Mouse (Mus musculus) adrenal gland, postnatal 36 days (tissue): Measurements from ENCODE around the gene Glrx3. TPM values are rescaled to one million over a fixed set of nuclear protein-coding genes. Genes with fewer than 3 reads are reported as not detected.

Experiments used
- DNase-seq, 2 experiments: peaks; one replicate each; pipeline ENCODE4 v3.0.0; 2021; ENCODE audit warnings: mixed read lengths in 1 of 2
- total RNA-seq, 2 experiments: library from RNA; stranded (reverse); gene quantifications; 2 replicates each; pipeline ENCODE4 v1.2.3; 2021

Gene Glrx3
- total RNA-seq, 2 experiments from 2014 or later: 115 to 118 TPM

DNA sequence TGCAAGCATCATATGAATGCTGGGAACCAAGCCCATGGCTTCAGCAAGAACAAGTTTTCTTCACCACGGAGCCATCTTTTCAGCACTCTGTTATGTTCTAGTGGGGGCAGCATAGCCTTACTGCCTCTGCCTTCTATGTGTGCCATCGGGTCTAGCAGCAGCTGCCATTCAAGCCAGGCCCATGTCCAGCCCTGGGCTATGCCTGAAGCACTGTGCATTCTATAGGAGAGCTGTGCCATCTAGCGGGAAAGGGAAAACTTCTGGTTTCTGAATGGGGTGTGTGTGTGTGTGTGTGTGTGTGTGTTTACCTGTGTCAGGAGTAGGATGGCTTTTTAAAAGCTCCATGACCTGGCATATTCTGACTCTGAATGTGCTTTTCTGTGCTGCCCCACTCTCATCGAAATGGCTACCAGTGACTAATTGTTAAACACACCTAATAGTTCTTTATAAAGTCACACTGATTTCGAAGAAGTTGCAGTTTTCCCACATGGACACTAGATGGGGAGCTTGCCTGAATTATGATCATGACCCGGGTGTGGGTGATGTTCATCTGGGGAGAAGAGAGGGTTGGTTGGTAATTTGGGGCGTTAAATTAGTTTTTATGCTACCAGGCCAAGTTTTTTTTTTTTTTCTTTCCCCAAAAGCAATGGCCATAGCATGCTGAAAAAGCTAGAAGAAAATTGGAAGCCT lies 34.2 kb downstream of the Glrx3 start:
- DNase-seq: no peak

DNA sequence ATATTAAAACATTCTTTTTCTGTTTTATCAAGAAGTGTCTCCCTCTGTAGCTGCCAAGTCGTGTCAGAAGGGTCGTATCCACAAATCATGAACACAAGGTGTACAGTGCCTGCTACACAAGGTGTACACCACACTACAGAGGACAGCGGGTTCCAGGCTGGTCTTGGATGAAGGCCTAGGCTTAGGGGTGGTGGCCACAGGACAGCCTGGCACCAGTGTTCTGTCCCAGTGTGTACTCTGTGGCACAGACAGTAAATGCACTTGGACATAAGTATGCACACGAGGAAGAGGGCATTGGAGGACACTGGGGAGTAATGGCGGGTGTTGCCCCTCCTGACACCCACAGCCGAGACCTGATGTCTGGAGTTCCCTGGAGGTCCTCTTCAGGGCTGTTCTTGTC lies 34.7 kb downstream of the Glrx3 start:
- DNase-seq: no peak

DNA sequence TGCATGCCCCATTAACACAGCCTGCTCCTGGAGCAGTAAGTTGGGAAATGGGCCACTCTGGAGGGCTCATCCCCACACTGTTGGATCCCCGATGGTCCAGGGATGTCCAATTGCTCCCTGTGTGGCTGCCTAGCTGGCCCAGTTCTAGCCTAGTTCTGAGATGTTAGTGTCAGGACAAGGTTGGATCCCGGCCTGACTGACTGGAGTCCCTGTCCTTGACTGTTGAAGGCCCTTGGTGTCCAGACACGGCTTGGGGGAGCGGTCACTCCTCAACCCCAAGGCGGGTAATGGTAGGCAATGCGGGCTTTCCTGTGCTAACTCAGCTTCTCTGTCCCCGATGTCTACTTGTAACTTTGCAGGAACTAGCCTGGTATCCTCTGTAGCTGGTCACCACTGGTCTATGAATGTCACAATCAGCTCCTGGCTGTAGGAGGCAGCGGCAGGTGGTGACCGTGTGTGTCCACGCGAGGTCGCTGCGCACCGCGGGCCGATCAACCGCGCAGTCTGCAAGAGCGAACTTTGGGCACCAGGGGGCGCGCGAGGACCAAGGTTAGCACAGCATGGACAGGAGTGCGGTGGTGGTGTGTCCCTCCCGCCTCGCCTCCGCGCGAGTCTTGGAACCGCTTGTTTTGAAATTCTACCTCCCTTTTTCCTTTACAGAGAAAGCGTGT lies 40.7 kb downstream of the Glrx3 start:
- peak; percentile 96 to 97 for DNase-seq

- no peak for DNase-seq
Measured at GRCm38 (mm10) chr7:137478621-137478982, 41.2 kb downstream of the Glrx3 start.

DNA sequence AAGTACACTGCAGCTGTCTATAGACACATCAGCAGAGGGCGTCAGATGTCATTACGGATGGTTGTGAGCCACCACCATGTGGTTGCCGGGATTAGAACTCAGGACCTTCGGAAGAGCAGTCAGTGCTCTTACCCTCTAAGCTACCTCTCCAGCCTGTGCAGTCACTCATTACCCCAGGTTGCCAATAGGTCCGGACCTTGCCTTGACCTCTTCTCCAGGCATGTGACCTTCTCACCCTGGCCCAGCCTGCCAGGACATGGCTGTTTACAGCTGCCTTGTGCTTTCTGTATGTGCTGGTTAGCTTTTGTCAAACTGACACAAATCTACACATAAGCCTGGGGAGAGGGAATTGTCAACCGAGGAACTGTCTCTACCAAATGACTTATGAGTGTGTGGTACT lies 43.4 kb downstream of the Glrx3 start:
- DNase-seq: no peak

DNA sequence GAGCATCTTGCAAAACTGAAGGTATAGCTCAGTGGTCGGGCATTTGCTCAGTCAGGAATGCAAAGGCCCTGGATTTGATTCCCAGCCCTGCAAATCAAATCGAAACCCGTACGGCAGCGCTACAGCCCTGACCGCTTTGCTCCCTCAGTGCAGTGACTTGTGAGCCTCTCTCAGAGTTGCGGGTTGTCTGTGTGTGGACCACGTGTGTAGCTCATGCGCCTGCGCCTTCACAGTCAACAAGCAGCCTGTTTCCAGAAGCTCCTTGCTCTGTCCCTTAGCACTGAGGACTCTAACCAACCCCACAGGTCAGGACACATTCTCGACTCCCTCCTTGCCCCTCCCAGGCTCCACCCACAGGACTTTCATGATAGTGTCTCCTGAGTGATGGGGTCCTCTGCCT lies 46.6 kb downstream of the Glrx3 start:
- no peak for DNase-seq

DNA sequence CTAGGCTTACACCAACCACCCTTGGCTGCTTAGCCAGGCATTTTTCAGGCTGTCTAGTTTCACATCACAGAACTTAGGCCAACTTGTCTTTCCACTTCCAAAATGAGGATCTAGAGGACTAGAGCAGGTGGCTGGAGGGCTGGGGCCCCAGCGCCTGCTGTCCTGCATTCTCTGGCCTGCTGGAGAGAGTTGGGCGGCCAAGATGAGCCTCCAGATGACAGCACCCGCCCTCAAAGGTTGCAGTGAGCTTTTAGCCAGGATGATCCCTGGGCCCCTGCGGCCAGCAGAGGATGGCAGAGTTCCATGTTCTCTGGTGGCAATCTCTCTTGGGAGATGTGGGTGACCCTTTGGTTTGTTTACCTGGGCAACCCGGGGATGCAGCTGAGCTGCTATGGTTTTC lies 51.0 kb downstream of the Glrx3 start:
- DNase-seq: no peak

- DNase-seq: no peak
Measured at GRCm38 (mm10) chr7:137490711-137491110, 53.3 kb downstream of the Glrx3 start.

GRCm38 (mm10) chr7:137492307-137492973 lies 55.0 kb downstream of the Glrx3 start:
- no peak for DNase-seq

GRCm38 (mm10) chr7:137498736-137499135 lies 61.3 kb downstream of the Glrx3 start:
- DNase-seq: no peak

DNA sequence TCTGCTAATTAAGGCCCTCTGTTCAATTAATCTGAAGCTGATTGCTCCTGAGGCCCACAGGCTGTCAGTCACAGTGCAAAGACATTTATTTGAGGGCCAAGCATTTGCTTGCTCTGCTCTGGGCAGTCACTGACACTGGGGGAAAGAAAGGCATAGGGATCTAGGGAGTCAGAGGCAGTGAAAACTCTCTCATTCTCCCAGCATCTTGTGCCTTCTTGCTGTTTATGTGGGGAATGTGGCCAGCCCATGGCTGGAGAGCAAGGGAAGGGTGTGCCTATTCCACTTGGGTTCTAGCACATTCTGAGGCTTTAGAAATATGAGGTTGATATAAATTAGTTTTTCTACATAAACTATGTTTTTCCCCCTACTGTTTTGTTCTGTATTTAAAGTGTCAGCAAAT lies 80.2 kb downstream of the Glrx3 start:
- no peak for DNase-seq

DNA sequence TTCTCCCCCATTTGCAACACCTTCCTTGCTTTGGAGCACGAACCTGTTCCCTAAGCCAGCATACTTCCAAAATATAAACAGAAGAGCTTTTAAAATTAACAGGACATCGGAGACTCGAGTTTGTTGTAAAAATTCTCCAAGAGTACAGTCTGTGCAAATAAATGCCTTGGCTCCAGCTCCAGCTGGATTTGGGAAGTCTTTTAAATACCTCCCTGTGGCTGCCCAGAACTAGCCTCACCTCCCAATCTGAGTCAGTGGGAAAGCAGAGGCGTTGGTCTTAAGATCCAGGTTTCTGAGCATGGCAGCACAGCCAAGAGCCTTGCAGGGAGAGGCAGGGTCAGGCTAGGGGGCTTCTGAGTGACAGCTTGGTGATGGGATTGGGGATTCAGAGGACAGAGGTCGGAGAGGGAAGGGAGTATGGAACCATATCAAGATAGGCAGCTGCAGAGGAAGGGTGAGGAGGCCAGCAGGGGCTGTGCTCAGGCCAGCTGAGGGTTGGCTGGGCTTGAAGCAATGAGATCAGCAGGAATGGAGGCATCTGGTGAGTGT lies 80.7 kb downstream of the Glrx3 start:
- DNase-seq: no peak

Other genes with a start within 250 kb of the Glrx3 start
- 1 to 10 TPM; 4.2 to 4.8 TPM for gene Ebf3, start 123.2 kb upstream of the Glrx3 start, total RNA-seq
- gene 9430038I01Rik, start 26.9 kb upstream of the Glrx3 start, total RNA-seq: 10 to 100 TPM in 1 of 2 experiments, 1 to 10 TPM in 1; 9.9 to 13.3 TPM